Mouse (Mus musculus): Measurements from ENCODE around the gene Jade3. TPM values are rescaled to one million over a fixed set of nuclear protein-coding genes. Genes with fewer than 3 reads are reported as not detected.
A peak's percentile ranks its signal among the peaks of the same experiment; 100 is the strongest.
"Not testable (repeated sequence)": the region's sequence is repeated elsewhere in the genome, so short reads cannot be mapped to it uniquely, and the experiment has no call there.

The Jade3 gene
- 11.4 and 14.4 TPM in 2 replicates for polyA plus RNA-seq (2014; fragmentation: Nextera tagmentation; extraction: Ambion mirVana)

- peak within 1 kb of the TSS; percentile 80 for H3K27ac ChIP-seq (replicated peaks; ENCODE audit: low read depth, low read length)
- peak within 1 kb of the TSS; percentile 70 for H3K9ac ChIP-seq (replicated peaks; ENCODE audit: low read length)
- 12% methylated on average over 27 of the region's 67 CpGs for WGBS
- H3K4me1 ChIP-seq (ENCODE audit: control insufficient read depth, insufficient read depth, low read length) = no peaks in the 10 kb centered on the region
- no peaks in the 10 kb centered on the region for H3K9me3 ChIP-seq (replicated peaks; ENCODE audit: control insufficient read depth, low read length)
- H3K36me3 ChIP-seq (replicated peaks; ENCODE audit: control insufficient read depth, insufficient read depth, low read depth, low read length) = no peaks in the 10 kb centered on the region
- ATAC-seq (replicated peaks; ENCODE audit: insufficient number of reproducible peaks, low FRiP score, low TSS enrichment, low read depth) (peak; percentile 99), DNase-seq (ENCODE audit: low spot score) (peak; percentile 79)
- peak within 1 kb of the TSS; percentile 53 for H3K4me2 ChIP-seq (ENCODE audit: low read depth, low read length)
- H3K27me3 ChIP-seq (ENCODE audit: control insufficient read depth, insufficient read depth, low read length) = no peaks in the 10 kb centered on the region
- H3K4me3 ChIP-seq (ENCODE audit: low read depth, low read length) = peak within 1 kb of the TSS; percentile 55
Observed at GRCm38 (mm10) chrX:20425140-20425838, at the start of gene Jade3. Gene Jade3 (plus strand): TSS chrX:20425688.

DNA sequence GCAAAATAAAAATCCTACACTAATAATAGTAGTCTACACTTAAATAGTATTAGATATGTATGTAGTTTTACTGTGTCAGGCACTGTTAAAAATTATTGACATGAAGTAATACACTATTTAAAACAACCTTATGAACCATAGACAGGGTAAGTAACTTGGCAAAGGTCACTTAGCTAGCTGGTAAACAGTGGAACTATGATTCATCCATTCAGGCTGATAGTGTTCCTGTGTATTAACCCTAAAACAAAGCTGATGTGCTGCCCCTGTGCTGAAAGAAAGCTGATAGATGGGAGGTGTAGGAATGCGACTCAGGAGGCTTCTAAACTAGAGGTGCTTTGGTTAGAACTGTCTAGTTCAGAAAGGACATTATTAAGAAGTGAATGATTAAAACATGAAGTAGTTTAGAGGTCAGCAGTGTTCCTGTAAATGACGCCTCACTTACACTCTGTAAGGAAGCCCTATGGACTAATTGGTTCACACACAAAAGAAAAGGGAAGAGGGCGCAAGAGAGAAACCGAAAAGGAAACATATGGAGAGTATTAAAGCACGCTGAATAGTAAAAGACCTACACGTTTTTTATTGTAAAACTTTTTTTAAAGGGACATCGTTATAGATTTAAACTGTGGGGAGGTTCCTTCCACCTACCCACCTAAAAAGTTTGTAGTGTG, 46.0 kb upstream of the Jade3 start:
- H3K4me2 ChIP-seq (ENCODE audit: low read depth, low read length) = no peak overlapping the region
- no peak for DNase-seq (ENCODE audit: low spot score)
- H3K36me3 ChIP-seq (replicated peaks; ENCODE audit: control insufficient read depth, insufficient read depth, low read depth, low read length) = no peaks in the 10 kb centered on the region
- H3K9ac ChIP-seq (replicated peaks; ENCODE audit: low read length) = no peak overlapping the region
- H3K4me1 ChIP-seq (ENCODE audit: control insufficient read depth, insufficient read depth, low read length) = no peaks in the 10 kb centered on the region
- no peak overlapping the region for H3K4me3 ChIP-seq (ENCODE audit: low read depth, low read length)
- no peak overlapping the region for H3K27ac ChIP-seq (replicated peaks; ENCODE audit: low read depth, low read length)
- WGBS = 63% methylated on average over 7 of the region's 7 CpGs
- no peaks in the 10 kb centered on the region for H3K9me3 ChIP-seq (replicated peaks; ENCODE audit: control insufficient read depth, low read length)
- ATAC-seq (replicated peaks; ENCODE audit: insufficient number of reproducible peaks, low FRiP score, low TSS enrichment, low read depth) = no peak
- H3K27me3 ChIP-seq (ENCODE audit: control insufficient read depth, insufficient read depth, low read length) = no peaks in the 10 kb centered on the region

DNA sequence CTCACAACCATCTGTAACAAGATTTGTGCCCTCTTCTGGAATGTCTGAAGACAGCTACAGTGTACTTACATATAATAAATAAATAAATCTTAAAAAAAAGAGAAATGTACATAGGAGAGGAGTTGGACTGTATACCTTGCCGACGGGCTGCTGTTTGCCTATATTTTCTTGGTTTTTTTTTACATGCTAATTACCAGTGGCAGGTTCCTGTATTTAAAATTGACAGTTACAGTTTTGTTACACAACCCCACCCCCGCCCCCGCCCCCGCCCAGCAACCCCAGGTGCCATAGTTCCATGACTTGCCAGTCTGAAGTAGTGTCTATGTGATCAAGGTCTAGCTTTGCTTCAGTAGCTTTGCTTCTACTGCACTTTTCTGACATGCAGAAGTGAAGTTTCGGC, 43.2 kb upstream of the Jade3 start:
- Histone ChIP-seq H3K9ac (replicated peaks; ENCODE audit: low read length) (no peak overlapping the region), H3K27me3 (ENCODE audit: control insufficient read depth, insufficient read depth, low read length) (no peaks in the 10 kb centered on the region), H3K36me3 (replicated peaks; ENCODE audit: control insufficient read depth, insufficient read depth, low read depth, low read length) (no peaks in the 10 kb centered on the region), H3K27ac (replicated peaks; ENCODE audit: low read depth, low read length) (no peak overlapping the region), H3K4me2 (ENCODE audit: low read depth, low read length) (no peak overlapping the region), H3K4me1 (ENCODE audit: control insufficient read depth, insufficient read depth, low read length) (no peaks in the 10 kb centered on the region), H3K4me3 (ENCODE audit: low read depth, low read length) (no peak overlapping the region), H3K9me3 (replicated peaks; ENCODE audit: control insufficient read depth, low read length) (no peaks in the 10 kb centered on the region)
- DNase-seq (ENCODE audit: low spot score) (no peak), ATAC-seq (replicated peaks; ENCODE audit: insufficient number of reproducible peaks, low FRiP score, low TSS enrichment, low read depth) (no peak)
- WGBS = 86% methylated on average over 6 of the region's 6 CpGs

DNA sequence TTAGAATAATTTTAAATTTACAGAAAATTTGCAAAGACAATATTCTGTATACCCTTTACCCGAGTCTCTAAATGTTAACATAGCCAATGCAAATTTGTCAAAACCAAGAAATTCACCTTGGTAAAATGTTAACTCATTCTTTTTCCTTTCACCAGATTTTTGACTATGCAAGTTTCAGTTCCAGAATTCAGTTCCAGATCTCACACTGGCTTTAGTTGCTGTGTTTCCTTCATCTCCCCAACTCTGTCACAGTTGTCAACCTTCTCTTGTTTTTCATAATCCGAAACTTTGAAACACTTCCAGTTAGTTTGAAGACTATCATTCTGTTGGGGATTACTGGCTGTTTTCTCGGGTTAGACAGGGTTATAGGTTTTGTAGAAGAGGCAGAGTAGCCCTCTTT, 38.5 kb upstream of the Jade3 start:
- 74% methylated on average over 3 of the region's 3 CpGs for WGBS
- no peaks in the 10 kb centered on the region for H3K4me1 ChIP-seq (ENCODE audit: control insufficient read depth, insufficient read depth, low read length)
- no peak overlapping the region for H3K4me2 ChIP-seq (ENCODE audit: low read depth, low read length)
- H3K9me3 ChIP-seq (replicated peaks; ENCODE audit: control insufficient read depth, low read length) = no peaks in the 10 kb centered on the region
- no peak overlapping the region for H3K27ac ChIP-seq (replicated peaks; ENCODE audit: low read depth, low read length)
- no peak overlapping the region for H3K4me3 ChIP-seq (ENCODE audit: low read depth, low read length)
- ATAC-seq (replicated peaks; ENCODE audit: insufficient number of reproducible peaks, low FRiP score, low TSS enrichment, low read depth) = no peak
- H3K9ac ChIP-seq (replicated peaks; ENCODE audit: low read length) = no peak overlapping the region
- no peaks in the 10 kb centered on the region for H3K27me3 ChIP-seq (ENCODE audit: control insufficient read depth, insufficient read depth, low read length)
- DNase-seq (ENCODE audit: low spot score) = no peak
- no peaks in the 10 kb centered on the region for H3K36me3 ChIP-seq (replicated peaks; ENCODE audit: control insufficient read depth, insufficient read depth, low read depth, low read length)

DNA sequence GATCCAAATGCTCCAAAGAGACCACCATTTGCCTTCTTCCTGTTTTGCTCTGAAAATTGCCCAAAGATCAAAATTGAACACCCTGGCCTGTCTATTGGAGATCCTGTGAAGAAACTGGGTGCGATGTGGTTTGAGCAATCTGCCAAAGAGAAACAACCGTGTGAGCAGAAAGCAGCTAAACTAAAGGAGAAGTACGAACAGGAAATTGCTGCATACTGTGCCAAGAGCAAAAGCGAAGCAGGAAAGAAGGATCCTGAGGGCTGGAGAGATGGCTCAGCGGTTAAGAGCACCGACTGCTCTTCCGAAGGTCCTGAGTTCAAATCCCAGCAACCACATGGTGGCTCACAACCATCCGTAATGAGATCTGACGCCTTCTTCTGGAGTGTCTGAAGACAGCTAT, 33.5 kb upstream of the Jade3 start:
- H3K36me3 ChIP-seq (replicated peaks; ENCODE audit: control insufficient read depth, insufficient read depth, low read depth, low read length); DNase-seq (ENCODE audit: low spot score); ATAC-seq (replicated peaks; ENCODE audit: insufficient number of reproducible peaks, low FRiP score, low TSS enrichment, low read depth); H3K4me2 ChIP-seq (ENCODE audit: low read depth, low read length); H3K27me3 ChIP-seq (ENCODE audit: control insufficient read depth, insufficient read depth, low read length); H3K4me3 ChIP-seq (ENCODE audit: low read depth, low read length); H3K9ac ChIP-seq (replicated peaks; ENCODE audit: low read length); H3K4me1 ChIP-seq (ENCODE audit: control insufficient read depth, insufficient read depth, low read length); H3K27ac ChIP-seq (replicated peaks; ENCODE audit: low read depth, low read length); H3K9me3 ChIP-seq (replicated peaks; ENCODE audit: control insufficient read depth, low read length): not testable (repeated sequence)
- 93% methylated on average over 8 of the region's 9 CpGs for WGBS

DNA sequence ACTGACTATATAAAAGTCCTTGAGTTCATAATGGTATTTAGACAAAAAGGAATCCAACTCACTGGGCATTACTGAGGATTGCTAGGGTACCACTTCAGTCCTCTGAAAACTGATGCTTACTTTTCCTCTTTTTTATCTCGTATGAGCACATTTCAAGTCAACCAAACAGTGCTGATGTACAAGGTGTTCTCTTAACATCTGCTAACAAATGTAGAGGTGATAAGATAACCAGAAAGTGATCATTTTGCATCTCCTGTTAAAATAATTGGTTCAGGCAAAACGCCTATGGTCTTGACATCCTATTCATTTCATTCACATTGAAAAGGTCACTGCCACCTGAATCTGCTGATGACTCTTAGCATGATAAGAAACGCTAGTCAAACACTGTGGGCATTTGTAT, 32.5 kb upstream of the Jade3 start:
- Histone ChIP-seq H3K27ac (replicated peaks; ENCODE audit: low read depth, low read length) (no peak overlapping the region), H3K4me1 (ENCODE audit: control insufficient read depth, insufficient read depth, low read length) (no peaks in the 10 kb centered on the region), H3K9me3 (replicated peaks; ENCODE audit: control insufficient read depth, low read length) (no peaks in the 10 kb centered on the region), H3K36me3 (replicated peaks; ENCODE audit: control insufficient read depth, insufficient read depth, low read depth, low read length) (no peaks in the 10 kb centered on the region), H3K4me3 (ENCODE audit: low read depth, low read length) (no peak overlapping the region), H3K4me2 (ENCODE audit: low read depth, low read length) (no peak overlapping the region), H3K27me3 (ENCODE audit: control insufficient read depth, insufficient read depth, low read length) (no peaks in the 10 kb centered on the region), H3K9ac (replicated peaks; ENCODE audit: low read length) (no peak overlapping the region)
- ATAC-seq (replicated peaks; ENCODE audit: insufficient number of reproducible peaks, low FRiP score, low TSS enrichment, low read depth) (no peak), DNase-seq (ENCODE audit: low spot score) (no peak)
- WGBS = 81% methylated on average over 3 of the region's 3 CpGs

DNA sequence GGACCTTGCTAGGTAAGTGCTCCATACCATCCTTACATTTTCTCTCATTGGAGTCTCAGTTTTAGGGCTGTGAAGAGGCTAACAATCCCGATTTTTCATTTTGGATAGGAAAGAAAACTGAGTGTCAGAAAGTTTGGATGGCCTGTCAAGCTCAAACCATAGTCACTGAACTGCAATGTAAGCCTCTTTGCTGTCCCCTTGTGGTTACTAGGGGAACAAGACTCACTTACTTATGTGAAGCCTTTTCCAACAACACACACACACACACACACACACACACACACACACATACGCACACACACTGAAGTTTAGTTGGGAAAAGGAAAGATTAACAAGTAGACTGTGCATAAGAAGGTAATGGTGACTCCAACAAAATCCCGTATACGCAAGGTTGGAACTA, 21.4 kb upstream of the Jade3 start:
- no peak overlapping the region for H3K4me3 ChIP-seq (ENCODE audit: low read depth, low read length)
- peak; percentile 17 for DNase-seq (ENCODE audit: low spot score)
- H3K27me3 ChIP-seq (ENCODE audit: control insufficient read depth, insufficient read depth, low read length) = no peaks in the 10 kb centered on the region
- no peak overlapping the region for H3K27ac ChIP-seq (replicated peaks; ENCODE audit: low read depth, low read length)
- H3K9ac ChIP-seq (replicated peaks; ENCODE audit: low read length) = no peak overlapping the region
- no peaks in the 10 kb centered on the region for H3K36me3 ChIP-seq (replicated peaks; ENCODE audit: control insufficient read depth, insufficient read depth, low read depth, low read length)
- H3K4me1 ChIP-seq (ENCODE audit: control insufficient read depth, insufficient read depth, low read length) = no peaks in the 10 kb centered on the region
- no peak for ATAC-seq (replicated peaks; ENCODE audit: insufficient number of reproducible peaks, low FRiP score, low TSS enrichment, low read depth)
- WGBS = 83% methylated on average over 4 of the region's 4 CpGs
- no peak overlapping the region for H3K4me2 ChIP-seq (ENCODE audit: low read depth, low read length)
- H3K9me3 ChIP-seq (replicated peaks; ENCODE audit: control insufficient read depth, low read length) = no peaks in the 10 kb centered on the region

DNA sequence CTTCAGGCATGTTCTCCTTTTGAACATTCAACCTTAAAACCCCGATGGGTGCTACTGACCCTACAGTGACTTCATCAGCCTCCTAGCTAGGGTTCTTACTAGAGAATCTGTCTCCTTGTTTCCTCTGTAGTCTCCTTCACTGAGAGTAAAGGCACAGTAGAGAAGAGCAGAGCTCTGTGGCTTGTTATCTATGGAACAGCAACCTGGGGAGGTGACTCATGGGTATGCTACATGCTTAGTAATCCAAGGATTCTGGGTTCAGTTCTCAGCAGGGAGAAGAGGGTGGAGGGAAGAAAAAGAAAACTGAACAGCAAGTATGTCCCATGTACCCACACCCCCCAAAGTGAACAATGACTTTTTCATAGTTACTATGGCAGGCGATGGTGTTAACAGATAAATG, 18.6 kb upstream of the Jade3 start:
- whole genome bisulfite sequencing = 90% methylated on average over 2 of the region's 2 CpGs
- H3K27me3 ChIP-seq (ENCODE audit: control insufficient read depth, insufficient read depth, low read length) = no peaks in the 10 kb centered on the region
- DNase-seq (ENCODE audit: low spot score) = no peak

More for the DNA sequence above, 18.6 kb upstream of the Jade3 start:
- no peak overlapping the region for H3K9ac ChIP-seq (replicated peaks; ENCODE audit: low read length)
- no peak overlapping the region for H3K4me2 ChIP-seq (ENCODE audit: low read depth, low read length)
- no peak overlapping the region for H3K4me3 ChIP-seq (ENCODE audit: low read depth, low read length)
- ATAC-seq (replicated peaks; ENCODE audit: insufficient number of reproducible peaks, low FRiP score, low TSS enrichment, low read depth) = no peak
- H3K36me3 ChIP-seq (replicated peaks; ENCODE audit: control insufficient read depth, insufficient read depth, low read depth, low read length) = no peaks in the 10 kb centered on the region
- H3K9me3 ChIP-seq (replicated peaks; ENCODE audit: control insufficient read depth, low read length) = no peaks in the 10 kb centered on the region
- H3K27ac ChIP-seq (replicated peaks; ENCODE audit: low read depth, low read length) = no peak overlapping the region
- no peaks in the 10 kb centered on the region for H3K4me1 ChIP-seq (ENCODE audit: control insufficient read depth, insufficient read depth, low read length)

All from embryonic facial prominence, embryonic 11.5 days (tissue).